Mouse (Mus musculus) stomach, postnatal 0 days (tissue): ENCODE data around the gene Rsph1.

Source experiments
- CTCF ChIP-seq: IDR thresholded peaks from 2 replicates; pipeline ENCODE4 v1.5.1; 2016; ENCODE audit warnings: antibody characterized with exemption, low read depth, mild to moderate bottlenecking, moderate library complexity
- EP300 ChIP-seq: optimal IDR thresholded peaks from 2 replicates; pipeline ENCODE3; 2016; ENCODE audit warnings: antibody characterized with exemption

DNA sequence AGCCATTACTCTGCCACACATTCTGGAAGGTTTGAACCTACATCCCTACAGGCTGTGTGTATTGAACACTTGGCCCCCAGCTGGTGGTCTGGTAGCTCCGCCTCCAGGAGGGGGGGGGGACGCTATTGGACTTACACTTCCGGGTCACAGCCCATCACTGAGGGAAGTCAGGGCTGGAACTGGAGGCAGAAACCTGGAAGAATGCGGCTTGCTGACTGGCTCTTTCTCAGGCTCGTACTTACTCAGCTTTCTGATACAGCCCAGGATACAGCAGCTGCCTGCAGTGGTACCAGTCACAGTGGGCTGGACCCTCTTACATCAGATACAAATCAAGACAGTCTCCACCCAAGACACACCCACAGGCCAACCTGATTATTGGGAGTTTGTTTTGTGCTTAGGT is 30.0 kb downstream of the Rsph1 start:
- no peak for TF ChIP-seq CTCF
- TF ChIP-seq EP300: no peak
